Mouse (Mus musculus) midbrain, embryonic 16.5 days (tissue): Measurements from ENCODE around the gene Nt5c1a. TPM values are rescaled to one million over a fixed set of nuclear protein-coding genes. Genes with fewer than 3 reads are reported as not detected.

Experiments
- ATAC-seq: fragments of 200-750 bp; cut with Nextera tagmentation; 2 replicates; pipeline ENCODE4 v1.8.0; 2017; ENCODE audit warnings: moderate TSS enrichment
- H3K27ac ChIP-seq: fragments of 300-500 bp; sonication (generic); 2 replicates; pipeline ENCODE4 v1.5.1; 2014; ENCODE audit warnings: mild to moderate bottlenecking, low read length, mixed read lengths
- H3K27me3 ChIP-seq: fragments of 300-500 bp; sonication (generic); 2 replicates; pipeline ENCODE4 v1.6.1; 2014; ENCODE audit warnings: low read depth, low read length, mixed read lengths; ENCODE audit not compliant: control insufficient read depth, insufficient read depth
- H3K36me3 ChIP-seq: fragments of 300-500 bp; sonication (generic); 2 replicates; pipeline ENCODE4 v1.6.1; 2014; ENCODE audit warnings: mild to moderate bottlenecking, low read length, moderate library complexity, mixed read lengths; ENCODE audit not compliant: control insufficient read depth, insufficient read depth
- H3K4me1 ChIP-seq: fragments of 300-500 bp; sonication (generic); 2 replicates; pipeline ENCODE4 v1.6.1; 2014; ENCODE audit warnings: mild to moderate bottlenecking, low read length, mixed read lengths; ENCODE audit not compliant: control insufficient read depth, insufficient read depth
- H3K4me2 ChIP-seq: fragments of 300-500 bp; sonication (generic); 2 replicates; pipeline ENCODE4 v1.6.1; 2014; ENCODE audit warnings: mild to moderate bottlenecking, low read length, mixed read lengths
- H3K4me3 ChIP-seq: fragments of 300-500 bp; sonication (generic); 2 replicates; pipeline ENCODE4 v1.5.1; 2014; ENCODE audit warnings: low read depth, mild to moderate bottlenecking, low read length, moderate library complexity, mixed read lengths
- H3K9ac ChIP-seq: fragments of 300-500 bp; sonication (generic); 2 replicates; pipeline ENCODE4 v1.6.1; 2014; ENCODE audit warnings: low read depth, low read length, mixed read lengths
- H3K9me3 ChIP-seq: fragments of 300-500 bp; sonication (generic); replicated peaks from 2 replicates; pipeline ENCODE4 v1.6.1; 2014; ENCODE audit warnings: mild to moderate bottlenecking, low read length, mixed read lengths; ENCODE audit not compliant: control insufficient read depth, poor library complexity, severe bottlenecking
- WGBS: fragments of 180-500 bp; shearing (Covaris S2); extraction: QIAGEN DNeasy Blood & Tissue Kit; methylation state at CpG from one replicate; pipeline ENCODE4 v1.1.7; 2014; 5-methylcytosine and 5-hydroxymethylcytosine counted together
- polyA plus RNA-seq: library from polyadenylated mRNA; unstranded; fragments of >200 nt; fragmentation: Nextera tagmentation; extraction: Ambion mirVana; gene quantifications from 2 replicates; pipeline ENCODE4 v1.2.1, GENCODE M21; 2015

The Nt5c1a gene
- polyA plus RNA-seq, 1 experiment from 2014 or later, result 0.15 TPM

GRCm38 (mm10) chr4:123200771-123201185 lies 526 bp upstream of the Nt5c1a start:
- peak; percentile 78; the same call in 1 of the 2 replicates for ATAC-seq
- Histone ChIP-seq H3K4me3 (peak overlapping the region; percentile 33), H3K4me1 (peaks cover 11% of the 10 kb centered on the region), H3K9me3 (no peaks in the 10 kb centered on the region), H3K27me3 (peaks cover 4% of the 10 kb centered on the region; the same call in 1 of the 2 replicates), H3K27ac (no peak overlapping the region), H3K9ac (peak overlapping the region; percentile 45), H3K4me2 (peak overlapping the region; percentile 76), H3K36me3 (no peaks in the 10 kb centered on the region)
- WGBS, result 2% methylated on average over 15 of the region's 15 CpGs

DNA sequence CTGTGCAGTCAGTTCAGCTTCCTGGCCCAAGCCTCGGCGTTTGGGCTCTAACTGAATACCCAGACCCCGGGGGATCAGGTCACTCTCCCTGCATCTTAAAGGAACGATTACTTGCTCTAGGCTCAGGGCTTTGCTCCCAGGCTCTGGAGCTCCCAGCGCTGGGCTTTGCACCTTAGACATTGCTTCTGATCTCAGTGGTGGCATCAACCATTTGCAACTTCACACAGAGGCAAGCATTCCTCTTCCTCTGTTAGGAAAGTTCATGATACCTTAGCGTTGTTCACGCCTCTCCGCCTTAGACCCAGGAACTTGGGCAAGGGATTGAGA lies 753 bp downstream of the Nt5c1a start:
- Histone ChIP-seq H3K4me1 (peaks cover 11% of the 10 kb centered on the region), H3K27me3 (peaks cover 4% of the 10 kb centered on the region; the same call in 1 of the 2 replicates), H3K36me3 (no peaks in the 10 kb centered on the region), H3K4me3 (no peak overlapping the region), H3K9me3 (no peaks in the 10 kb centered on the region), H3K27ac (no peak overlapping the region), H3K4me2 (peak overlapping the region; percentile 76; the same call in 1 of the 2 replicates), H3K9ac (no peak overlapping the region)
- 14% methylated on average over 8 of the region's 8 CpGs for WGBS
- ATAC-seq, result no peak

DNA sequence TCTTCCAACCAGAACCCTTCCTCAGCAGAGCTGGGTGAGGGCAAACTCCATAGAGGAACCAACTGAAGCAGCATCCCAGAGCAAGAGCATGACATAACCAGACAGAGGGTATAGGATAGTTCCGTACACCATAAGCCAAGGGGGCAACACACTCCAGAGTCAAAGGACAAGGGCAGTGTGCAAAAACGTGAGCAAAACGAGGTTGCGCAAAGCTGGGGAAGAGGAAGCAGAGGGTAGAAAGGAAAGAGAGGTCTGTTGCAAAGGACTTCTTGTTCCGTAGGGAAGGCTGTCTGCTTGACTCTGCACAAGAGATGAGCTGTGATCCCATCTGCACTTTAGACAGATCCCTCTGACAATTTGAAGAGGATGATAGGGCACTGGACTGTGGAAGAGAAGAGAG lies 6.0 kb downstream of the Nt5c1a start:
- Histone ChIP-seq H3K4me1 (peaks cover 2% of the 10 kb centered on the region), H3K9me3 (no peaks in the 10 kb centered on the region), H3K9ac (no peak overlapping the region), H3K27me3 (peaks cover 4% of the 10 kb centered on the region), H3K4me3 (no peak overlapping the region), H3K4me2 (no peak overlapping the region), H3K27ac (no peak overlapping the region), H3K36me3 (no peaks in the 10 kb centered on the region)
- ATAC-seq, result no peak
- 85% methylated on average over 5 of the region's 5 CpGs for WGBS

DNA sequence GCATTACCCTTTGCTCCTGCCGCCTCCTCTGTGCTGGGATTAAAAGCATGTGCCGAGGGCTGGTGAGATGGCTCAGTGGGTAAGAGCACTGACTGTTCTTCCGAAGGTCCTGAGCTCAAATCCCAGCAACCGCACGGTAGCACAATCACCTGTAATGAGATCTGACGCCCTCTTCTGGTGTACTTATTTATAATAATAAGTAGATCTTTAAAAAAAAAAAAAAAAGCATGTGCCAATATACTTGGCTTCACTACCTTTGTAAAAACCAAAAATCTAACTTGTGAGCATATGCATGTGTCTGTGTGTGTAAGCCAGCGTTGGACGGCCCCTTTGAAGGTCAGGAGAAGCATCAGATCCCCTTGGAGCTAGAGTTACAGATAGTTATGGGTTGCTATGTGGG lies 9.7 kb downstream of the Nt5c1a start:
- H3K27me3 ChIP-seq, result peaks cover 2% of the 10 kb centered on the region
- H3K4me3 ChIP-seq, result no peak overlapping the region
- H3K9me3 ChIP-seq, result no peaks in the 10 kb centered on the region
- H3K9ac ChIP-seq, result no peak overlapping the region
- H3K4me2 ChIP-seq, result no peak overlapping the region
- 54% methylated on average over 8 of the region's 8 CpGs for WGBS
- peaks cover 16% of the 10 kb centered on the region for H3K4me1 ChIP-seq
- no peaks in the 10 kb centered on the region for H3K36me3 ChIP-seq
- H3K27ac ChIP-seq, result no peak overlapping the region
- ATAC-seq, result no peak

DNA sequence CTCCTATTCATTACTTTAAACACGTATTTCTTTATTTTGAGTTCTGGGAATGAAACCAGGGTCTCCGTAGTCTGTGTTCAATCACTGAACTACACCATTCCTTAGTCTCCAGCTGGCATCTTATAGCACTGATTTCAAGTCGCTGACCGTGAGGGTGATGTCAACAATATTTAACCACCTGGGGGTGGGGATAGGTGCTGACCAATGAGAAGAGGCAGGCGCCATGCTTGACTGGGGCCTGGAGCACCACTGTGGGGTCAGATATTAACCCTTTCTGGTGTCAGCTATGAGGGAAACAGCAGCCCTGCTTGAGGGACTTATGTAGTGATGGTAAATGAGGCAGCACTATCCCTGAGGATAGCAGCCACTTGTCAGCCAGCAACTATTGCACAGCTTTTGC lies 10.1 kb downstream of the Nt5c1a start:
- H3K27me3 ChIP-seq, result peaks cover 2% of the 10 kb centered on the region
- no peak overlapping the region for H3K4me2 ChIP-seq
- 70% methylated on average over 5 of the region's 5 CpGs for WGBS
- H3K9me3 ChIP-seq, result no peaks in the 10 kb centered on the region
- no peak overlapping the region for H3K4me3 ChIP-seq
- H3K27ac ChIP-seq, result no peak overlapping the region
- ATAC-seq, result no peak
- no peaks in the 10 kb centered on the region for H3K36me3 ChIP-seq
- no peak overlapping the region for H3K9ac ChIP-seq
- peaks cover 16% of the 10 kb centered on the region for H3K4me1 ChIP-seq

DNA sequence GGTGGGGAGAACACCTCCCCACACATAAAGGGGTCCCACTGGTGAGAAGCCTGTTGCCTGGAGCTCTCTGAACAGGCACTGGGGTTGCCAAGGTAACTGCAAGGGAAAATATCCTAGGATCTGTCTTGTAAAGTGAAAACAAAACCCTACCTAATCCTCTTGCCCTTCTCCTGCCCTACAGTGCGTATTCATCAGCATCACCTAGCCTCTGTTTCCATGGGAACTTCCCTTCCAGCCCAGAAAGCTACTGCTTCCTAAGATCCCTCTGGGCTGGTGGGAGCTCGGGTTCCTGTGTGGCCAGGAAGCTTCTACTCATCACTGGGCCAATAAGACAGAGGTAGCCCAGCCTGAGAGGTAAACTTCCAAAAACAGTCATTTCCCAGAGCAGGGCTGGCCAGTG lies 11.0 kb downstream of the Nt5c1a start:
- 13% methylated on average over 2 of the region's 2 CpGs for WGBS
- peak; percentile 54; the same call in 1 of the 2 replicates for ATAC-seq

GRCm38 (mm10) chr4:123213975-123214374 lies 12.7 kb downstream of the Nt5c1a start:
- WGBS, result 98% methylated on average over 9 of the region's 9 CpGs
- H3K36me3 ChIP-seq, result no peaks in the 10 kb centered on the region
- H3K27ac ChIP-seq, result no peak overlapping the region
- no peaks in the 10 kb centered on the region; the same call in 1 of the 2 replicates for H3K27me3 ChIP-seq
- no peaks in the 10 kb centered on the region for H3K9me3 ChIP-seq
- H3K4me2 ChIP-seq, result no peak overlapping the region
- no peak for ATAC-seq
- H3K4me1 ChIP-seq, result peaks cover 16% of the 10 kb centered on the region
- H3K4me3 ChIP-seq, result no peak overlapping the region
- H3K9ac ChIP-seq, result no peak overlapping the region

More for the DNA sequence above, 11.0 kb downstream of the Nt5c1a start:
- Histone ChIP-seq H3K4me3 (no peak overlapping the region), H3K27me3 (peaks cover under 1% of the 10 kb centered on the region), H3K9me3 (no peaks in the 10 kb centered on the region), H3K36me3 (no peaks in the 10 kb centered on the region), H3K4me1 (peaks cover 16% of the 10 kb centered on the region), H3K4me2 (no peak overlapping the region), H3K27ac (no peak overlapping the region; the same call in 1 of the 2 replicates), H3K9ac (no peak overlapping the region)

DNA sequence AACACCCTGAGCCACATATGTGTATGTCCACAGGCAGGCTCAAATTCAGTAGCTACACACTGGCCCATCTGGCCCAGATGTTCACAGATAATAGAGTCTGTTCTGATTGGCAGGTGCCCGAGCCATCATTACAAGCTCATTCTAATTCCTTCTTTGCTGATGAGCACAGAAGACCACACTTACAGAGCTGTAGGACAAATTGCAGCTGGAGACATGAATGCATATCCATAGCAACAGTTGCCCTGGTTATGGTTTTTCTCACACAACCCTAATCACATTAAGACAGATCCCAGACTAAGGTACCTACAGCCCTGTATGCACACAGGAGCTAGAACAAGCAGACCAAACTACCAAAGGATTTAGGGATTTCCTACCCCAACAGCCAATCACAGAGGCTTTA lies 14.1 kb downstream of the Nt5c1a start:
- H3K4me2 ChIP-seq, result 0 out of 2 replicates have a peak overlapping the region, but pooled peaks have one; percentile 3
- ATAC-seq, result peak; percentile 65
- 25% methylated on average over 1 of the region's 1 CpGs for WGBS
- H3K4me3 ChIP-seq, result no peak overlapping the region
- no peaks in the 10 kb centered on the region for H3K9me3 ChIP-seq
- H3K9ac ChIP-seq, result no peak overlapping the region
- peaks cover 16% of the 10 kb centered on the region for H3K4me1 ChIP-seq
- no peaks in the 10 kb centered on the region for H3K36me3 ChIP-seq
- no peaks in the 10 kb centered on the region; the same call in 1 of the 2 replicates for H3K27me3 ChIP-seq
- peak overlapping the region; percentile 68 for H3K27ac ChIP-seq

- no peak for ATAC-seq
- H3K4me3 ChIP-seq, result no peak overlapping the region
- H3K4me2 ChIP-seq, result no peak overlapping the region
- H3K9ac ChIP-seq, result no peak overlapping the region
- no peaks in the 10 kb centered on the region; the same call in 1 of the 2 replicates for H3K27me3 ChIP-seq
- WGBS, result 22% methylated on average over 1 of the region's 1 CpGs
- H3K9me3 ChIP-seq, result no peaks in the 10 kb centered on the region
- H3K27ac ChIP-seq, result no peak overlapping the region
- H3K36me3 ChIP-seq, result no peaks in the 10 kb centered on the region
- peaks cover 16% of the 10 kb centered on the region for H3K4me1 ChIP-seq
These were observed 15.5 kb downstream of the Nt5c1a start for GRCm38 (mm10) chr4:123216782-123217181.
